Mouse (Mus musculus): ENCODE data around the gene Fam172a. TPM values are rescaled to one million over a fixed set of nuclear protein-coding genes. Genes with fewer than 3 reads are reported as not detected.

Gene Fam172a
- polyA plus RNA-seq, 1 experiment from 2014 or later: 21.2 TPM

GRCm38 (mm10) chr13:77991189-77991886, 289.5 kb downstream of the Fam172a start:
- Histone ChIP-seq H3K4me1 (no peaks in the 10 kb centered on the region), H3K36me3 (no peaks in the 10 kb centered on the region), H3K4me3 (no peak overlapping the region), H3K9me3 (no peaks in the 10 kb centered on the region), H3K27ac (no peak overlapping the region), H3K27me3 (ENCODE audit: insufficient read depth, poor library complexity, severe bottlenecking) (no peaks in the 10 kb centered on the region)
- no peak for DNase-seq (ENCODE audit: low spot score)
- WGBS: 60% methylated on average over 5 of the region's 5 CpGs

GRCm38 (mm10) chr13:78004649-78005048, 302.8 kb downstream of the Fam172a start:
- H3K27ac ChIP-seq: no peak overlapping the region
- WGBS: 77% methylated on average over 4 of the region's 4 CpGs
- H3K27me3 ChIP-seq (ENCODE audit: insufficient read depth, poor library complexity, severe bottlenecking): no peaks in the 10 kb centered on the region
- no peaks in the 10 kb centered on the region for H3K9me3 ChIP-seq
- H3K36me3 ChIP-seq: no peaks in the 10 kb centered on the region
- DNase-seq (ENCODE audit: low spot score): no peak
- H3K4me3 ChIP-seq: no peak overlapping the region
- H3K4me1 ChIP-seq: no peaks in the 10 kb centered on the region

GRCm38 (mm10) chr13:78005344-78005743, 303.5 kb downstream of the Fam172a start:
- no peak for DNase-seq (ENCODE audit: low spot score)
- WGBS: 70% methylated on average over 3 of the region's 3 CpGs

GRCm38 (mm10) chr13:78010176-78010575, 308.3 kb downstream of the Fam172a start:
- 89% methylated on average over 1 of the region's 1 CpGs for WGBS
- no peak for DNase-seq (ENCODE audit: low spot score)
- Histone ChIP-seq H3K27ac (no peak overlapping the region), H3K27me3 (ENCODE audit: insufficient read depth, poor library complexity, severe bottlenecking) (no peaks in the 10 kb centered on the region), H3K4me1 (no peaks in the 10 kb centered on the region), H3K9me3 (no peaks in the 10 kb centered on the region), H3K36me3 (0 out of 2 replicates have a peak, but pooled peaks cover 4% of the 10 kb centered on the region), H3K4me3 (no peak overlapping the region)

More at GRCm38 (mm10) chr13:78005344-78005743, 303.5 kb downstream of the Fam172a start:
- Histone ChIP-seq H3K27me3 (ENCODE audit: insufficient read depth, poor library complexity, severe bottlenecking) (no peaks in the 10 kb centered on the region), H3K4me1 (no peaks in the 10 kb centered on the region), H3K36me3 (0 out of 2 replicates have a peak, but pooled peaks cover 4% of the 10 kb centered on the region), H3K9me3 (no peaks in the 10 kb centered on the region), H3K4me3 (no peak overlapping the region), H3K27ac (no peak overlapping the region)

GRCm38 (mm10) chr13:78024683-78025294, 323.0 kb downstream of the Fam172a start, which contains the start of gene Pou5f2:
Gene Pou5f2 (plus strand): TSS chr13:78024902.
- no peaks in the 10 kb centered on the region for H3K9me3 ChIP-seq
- no peak for DNase-seq (ENCODE audit: low spot score)
- no peaks in the 10 kb centered on the region for H3K27me3 ChIP-seq (ENCODE audit: insufficient read depth, poor library complexity, severe bottlenecking)
- no peak within 1 kb of the TSS for H3K4me3 ChIP-seq
- H3K36me3 ChIP-seq: no peaks in the 10 kb centered on the region
- no peak within 1 kb of the TSS for H3K27ac ChIP-seq
- 42% methylated on average over 15 of the region's 15 CpGs for WGBS
- H3K4me1 ChIP-seq: no peaks in the 10 kb centered on the region

- Histone ChIP-seq H3K4me1 (no peaks in the 10 kb centered on the region), H3K4me3 (no peak overlapping the region), H3K27me3 (ENCODE audit: insufficient read depth, poor library complexity, severe bottlenecking) (no peaks in the 10 kb centered on the region), H3K27ac (no peak overlapping the region), H3K9me3 (no peaks in the 10 kb centered on the region), H3K36me3 (no peaks in the 10 kb centered on the region)
- no peak for DNase-seq (ENCODE audit: low spot score)
- WGBS: 54% methylated on average over 1 of the region's 1 CpGs
Measured at GRCm38 (mm10) chr13:78032821-78033220, 331.0 kb downstream of the Fam172a start.

GRCm38 (mm10) chr13:78037203-78037602, 335.4 kb downstream of the Fam172a start:
- Histone ChIP-seq H3K4me3 (no peak overlapping the region), H3K36me3 (no peaks in the 10 kb centered on the region), H3K4me1 (no peaks in the 10 kb centered on the region), H3K27ac (no peak overlapping the region), H3K27me3 (ENCODE audit: insufficient read depth, poor library complexity, severe bottlenecking) (no peaks in the 10 kb centered on the region), H3K9me3 (no peaks in the 10 kb centered on the region)
- WGBS: 68% methylated on average over 1 of the region's 1 CpGs
- DNase-seq (ENCODE audit: low spot score): no peak

GRCm38 (mm10) chr13:78043203-78043602, 341.4 kb downstream of the Fam172a start:
- Histone ChIP-seq H3K4me1 (0 out of 2 replicates have a peak, but pooled peaks cover 3% of the 10 kb centered on the region), H3K27me3 (ENCODE audit: insufficient read depth, poor library complexity, severe bottlenecking) (no peaks in the 10 kb centered on the region), H3K9me3 (no peaks in the 10 kb centered on the region), H3K4me3 (no peak overlapping the region), H3K36me3 (no peaks in the 10 kb centered on the region), H3K27ac (no peak overlapping the region)
- DNase-seq (ENCODE audit: low spot score): no peak
- WGBS: 63% methylated on average over 6 of the region's 6 CpGs

GRCm38 (mm10) chr13:78045116-78045515, 343.3 kb downstream of the Fam172a start:
- DNase-seq (ENCODE audit: low spot score): no peak
- H3K4me3 ChIP-seq: no peak overlapping the region
- no peaks in the 10 kb centered on the region for H3K36me3 ChIP-seq
- WGBS: 36% methylated on average over 5 of the region's 5 CpGs
- H3K27ac ChIP-seq: no peak overlapping the region
- H3K9me3 ChIP-seq: no peaks in the 10 kb centered on the region
- H3K4me1 ChIP-seq: 0 out of 2 replicates have a peak, but pooled peaks cover 3% of the 10 kb centered on the region
- H3K27me3 ChIP-seq (ENCODE audit: insufficient read depth, poor library complexity, severe bottlenecking): no peaks in the 10 kb centered on the region

- H3K27ac ChIP-seq: no peak overlapping the region
- H3K9me3 ChIP-seq: no peaks in the 10 kb centered on the region
- H3K4me3 ChIP-seq: no peak overlapping the region
- H3K36me3 ChIP-seq: no peaks in the 10 kb centered on the region
- 64% methylated on average over 4 of the region's 4 CpGs for WGBS
- no peaks in the 10 kb centered on the region for H3K4me1 ChIP-seq
- H3K27me3 ChIP-seq (ENCODE audit: insufficient read depth, poor library complexity, severe bottlenecking): no peaks in the 10 kb centered on the region
- DNase-seq (ENCODE audit: low spot score): no peak
Measured at GRCm38 (mm10) chr13:78087751-78088150, 385.9 kb downstream of the Fam172a start.

GRCm38 (mm10) chr13:78090701-78091100, 388.9 kb downstream of the Fam172a start:
- Histone ChIP-seq H3K4me1 (no peaks in the 10 kb centered on the region), H3K4me3 (no peak overlapping the region), H3K36me3 (no peaks in the 10 kb centered on the region), H3K27me3 (ENCODE audit: insufficient read depth, poor library complexity, severe bottlenecking) (no peaks in the 10 kb centered on the region), H3K9me3 (no peaks in the 10 kb centered on the region), H3K27ac (no peak overlapping the region)
- no peak for DNase-seq (ENCODE audit: low spot score)

- Histone ChIP-seq H3K9me3 (no peaks in the 10 kb centered on the region), H3K4me3 (no peak overlapping the region), H3K27me3 (ENCODE audit: insufficient read depth, poor library complexity, severe bottlenecking) (no peaks in the 10 kb centered on the region), H3K36me3 (no peaks in the 10 kb centered on the region), H3K27ac (no peak overlapping the region), H3K4me1 (no peaks in the 10 kb centered on the region)
- WGBS: 81% methylated on average over 3 of the region's 3 CpGs
- DNase-seq (ENCODE audit: low spot score): no peak
Measured at GRCm38 (mm10) chr13:78091949-78092348, 390.1 kb downstream of the Fam172a start.

- Histone ChIP-seq H3K36me3 (no peaks in the 10 kb centered on the region), H3K4me3 (no peak overlapping the region), H3K27me3 (ENCODE audit: insufficient read depth, poor library complexity, severe bottlenecking) (no peaks in the 10 kb centered on the region), H3K27ac (no peak overlapping the region), H3K4me1 (no peaks in the 10 kb centered on the region), H3K9me3 (no peaks in the 10 kb centered on the region)
- DNase-seq (ENCODE audit: low spot score): no peak
- 74% methylated on average over 2 of the region's 2 CpGs for WGBS
Measured at GRCm38 (mm10) chr13:78094352-78094751, 392.5 kb downstream of the Fam172a start.
